Mouse (Mus musculus): ENCODE data around the gene Slc30a10. TPM values are rescaled to one million over a fixed set of nuclear protein-coding genes. Genes with fewer than 3 reads are reported as not detected.

Gene Slc30a10
- polyA plus RNA-seq, 1 experiment from 2014 or later = 3.5 TPM

DNA sequence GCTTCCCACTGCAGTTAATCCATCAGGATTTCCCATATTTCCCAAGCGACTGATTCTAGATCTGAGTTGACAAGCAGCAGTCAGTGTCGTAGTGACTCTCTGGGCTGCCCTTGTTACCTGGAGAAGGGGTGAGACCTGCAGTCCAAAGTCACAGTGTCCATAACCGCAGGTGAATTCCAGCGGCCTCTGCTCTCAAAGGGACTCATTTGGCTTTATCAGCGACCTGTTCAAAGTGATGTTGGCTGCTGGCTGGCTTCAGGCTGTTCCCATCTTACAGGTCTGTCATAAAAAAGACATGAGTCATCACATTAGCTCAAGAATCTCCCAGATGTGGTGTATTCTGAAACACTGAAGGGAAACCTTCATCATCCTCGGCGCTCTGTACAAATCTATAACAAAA, 5.7 kb upstream of the Slc30a10 start:
- Histone ChIP-seq H3K36me3 (no peaks in the 10 kb centered on the region), H3K4me3 (no peak overlapping the region), H3K9me3 (no peaks in the 10 kb centered on the region), H3K4me1 (no peaks in the 10 kb centered on the region), H3K27me3 (ENCODE audit: insufficient read depth, poor library complexity, severe bottlenecking) (peaks cover 10% of the 10 kb centered on the region), H3K27ac (no peak overlapping the region)
- 87% methylated on average over 7 of the region's 7 CpGs for WGBS
- DNase-seq (ENCODE audit: low spot score) = no peak

DNA sequence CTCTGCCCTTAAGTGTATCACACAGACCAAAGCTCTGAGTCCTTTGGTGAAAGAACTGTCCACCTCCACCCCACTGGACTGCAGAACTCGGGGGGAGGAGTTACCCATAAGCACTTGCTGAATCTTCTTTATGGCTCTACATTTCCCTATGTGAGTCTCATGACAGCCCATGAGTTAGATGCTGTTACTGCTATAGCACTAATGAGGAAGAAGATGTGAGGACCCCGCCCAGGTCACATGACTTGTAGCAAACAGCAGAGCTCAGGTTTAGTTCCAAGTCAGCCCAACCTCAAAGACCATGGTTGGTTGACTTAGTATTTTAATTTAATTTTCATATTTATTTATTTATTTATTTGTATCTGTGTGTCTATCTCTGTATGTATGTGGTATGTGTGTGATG, 4.9 kb upstream of the Slc30a10 start:
- no peaks in the 10 kb centered on the region for H3K9me3 ChIP-seq
- WGBS = 64% methylated on average over 2 of the region's 2 CpGs
- H3K4me3 ChIP-seq = no peak overlapping the region
- H3K27ac ChIP-seq = no peak overlapping the region
- H3K4me1 ChIP-seq = peaks cover 6% of the 10 kb centered on the region
- peaks cover 18% of the 10 kb centered on the region for H3K27me3 ChIP-seq (ENCODE audit: insufficient read depth, poor library complexity, severe bottlenecking)
- no peaks in the 10 kb centered on the region for H3K36me3 ChIP-seq
- no peak for DNase-seq (ENCODE audit: low spot score)

DNA sequence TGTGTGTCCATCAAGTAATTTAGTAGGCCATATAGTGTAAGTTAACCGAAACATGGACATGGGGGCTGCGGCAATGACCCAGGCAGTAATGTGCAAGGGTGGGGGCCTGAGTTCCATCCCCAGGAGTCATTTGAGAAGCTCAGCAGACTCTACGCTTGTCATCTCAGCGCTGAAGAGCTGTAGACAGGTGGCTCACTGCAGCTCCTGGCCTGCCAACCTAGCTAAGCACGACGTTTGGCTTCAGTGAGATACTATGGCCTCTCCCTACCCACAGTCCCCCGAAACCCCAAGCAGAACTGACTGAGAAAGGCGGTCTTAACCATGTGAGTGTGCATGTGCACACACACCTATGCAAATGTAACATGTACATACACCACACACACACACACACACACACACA, 3.6 kb upstream of the Slc30a10 start:
- no peak for DNase-seq (ENCODE audit: low spot score)
- Histone ChIP-seq H3K27me3 (ENCODE audit: insufficient read depth, poor library complexity, severe bottlenecking) (peaks cover 32% of the 10 kb centered on the region), H3K4me3 (peak overlapping the region; percentile 24; the same call in 1 of the 2 replicates), H3K9me3 (no peaks in the 10 kb centered on the region), H3K27ac (peak overlapping the region; percentile 56; the same call in 1 of the 2 replicates), H3K4me1 (peaks cover 15% of the 10 kb centered on the region), H3K36me3 (no peaks in the 10 kb centered on the region)
- 79% methylated on average over 8 of the region's 8 CpGs for WGBS

DNA sequence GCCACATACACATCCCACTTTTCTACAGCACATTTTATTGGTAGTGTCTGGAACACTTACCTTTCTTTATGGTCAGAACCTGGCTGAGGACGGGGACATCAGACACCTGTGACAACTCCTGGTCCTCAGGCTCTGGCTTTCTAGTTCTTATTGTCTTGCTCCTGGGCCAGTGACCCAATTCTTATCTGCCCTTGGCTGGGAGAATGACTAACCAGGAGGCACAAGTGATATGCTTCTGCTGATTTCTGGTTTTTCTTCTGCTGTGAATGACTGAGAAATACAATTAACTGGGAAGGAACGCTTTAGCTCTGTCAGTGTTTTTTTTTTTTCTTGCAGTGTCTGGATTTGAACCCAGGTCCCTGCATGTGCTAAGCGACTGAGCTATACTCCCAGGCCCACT, 3.2 kb upstream of the Slc30a10 start:
- no peak for DNase-seq (ENCODE audit: low spot score)
- peak overlapping the region; percentile 6; the same call in 1 of the 2 replicates for H3K27ac ChIP-seq
- 83% methylated on average over 3 of the region's 3 CpGs for WGBS
- H3K36me3 ChIP-seq = no peaks in the 10 kb centered on the region
- H3K27me3 ChIP-seq (ENCODE audit: insufficient read depth, poor library complexity, severe bottlenecking) = peaks cover 36% of the 10 kb centered on the region
- H3K4me3 ChIP-seq = no peak overlapping the region
- H3K9me3 ChIP-seq = no peaks in the 10 kb centered on the region
- peaks cover 15% of the 10 kb centered on the region for H3K4me1 ChIP-seq

DNA sequence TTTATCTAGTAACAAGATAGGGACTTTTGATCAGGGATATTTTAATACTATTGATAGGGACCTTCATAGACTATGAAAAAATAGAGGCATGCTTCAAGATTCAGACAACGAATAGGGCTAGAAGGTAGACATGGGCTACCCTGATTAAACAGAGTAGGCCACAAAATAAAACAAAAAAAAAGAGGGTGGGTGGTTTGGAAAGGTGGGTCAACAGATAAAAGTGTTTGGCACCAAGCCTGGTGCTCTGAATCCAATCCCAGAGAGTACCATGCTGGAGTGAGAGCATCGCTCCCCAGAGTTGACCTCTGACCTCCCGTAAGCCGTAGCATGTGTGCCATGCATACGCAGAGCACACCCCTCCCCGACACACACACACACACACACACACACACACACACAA, 2.2 kb upstream of the Slc30a10 start:
- Histone ChIP-seq H3K27ac (no peak overlapping the region), H3K36me3 (no peaks in the 10 kb centered on the region), H3K27me3 (ENCODE audit: insufficient read depth, poor library complexity, severe bottlenecking) (peaks cover 46% of the 10 kb centered on the region), H3K9me3 (no peaks in the 10 kb centered on the region), H3K4me1 (peaks cover 15% of the 10 kb centered on the region), H3K4me3 (no peak overlapping the region)
- 84% methylated on average over 6 of the region's 6 CpGs for WGBS
- no peak for DNase-seq (ENCODE audit: low spot score)

DNA sequence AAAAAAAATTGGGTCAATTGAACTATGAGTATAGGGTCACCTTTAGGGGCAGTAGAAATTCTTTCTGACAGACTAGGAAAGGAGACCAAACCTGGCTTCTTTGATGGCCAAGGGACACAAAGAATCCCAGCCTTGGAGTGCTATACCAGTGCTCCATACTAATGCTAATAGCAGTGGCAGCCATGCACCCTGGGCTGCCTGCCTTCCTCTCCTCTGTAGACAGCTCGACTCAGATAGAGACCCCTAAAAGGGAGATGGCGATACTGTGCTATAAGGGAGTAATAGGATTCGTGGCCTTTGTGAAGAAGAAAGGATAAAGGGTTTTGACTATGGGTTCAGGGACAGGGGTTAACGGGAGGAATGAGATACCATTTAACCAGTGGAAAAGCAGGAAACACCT, 504 bp upstream of the Slc30a10 start:
- H3K9me3 ChIP-seq = no peaks in the 10 kb centered on the region
- peak overlapping the region; percentile 77 for H3K4me3 ChIP-seq
- no peaks in the 10 kb centered on the region for H3K36me3 ChIP-seq
- peak overlapping the region; percentile 87; the same call in 1 of the 2 replicates for H3K27ac ChIP-seq
- peaks cover 48% of the 10 kb centered on the region for H3K27me3 ChIP-seq (ENCODE audit: insufficient read depth, poor library complexity, severe bottlenecking)
- no peak for DNase-seq (ENCODE audit: low spot score)
- 35% methylated on average over 4 of the region's 4 CpGs for WGBS
- H3K4me1 ChIP-seq = peaks cover 15% of the 10 kb centered on the region

DNA sequence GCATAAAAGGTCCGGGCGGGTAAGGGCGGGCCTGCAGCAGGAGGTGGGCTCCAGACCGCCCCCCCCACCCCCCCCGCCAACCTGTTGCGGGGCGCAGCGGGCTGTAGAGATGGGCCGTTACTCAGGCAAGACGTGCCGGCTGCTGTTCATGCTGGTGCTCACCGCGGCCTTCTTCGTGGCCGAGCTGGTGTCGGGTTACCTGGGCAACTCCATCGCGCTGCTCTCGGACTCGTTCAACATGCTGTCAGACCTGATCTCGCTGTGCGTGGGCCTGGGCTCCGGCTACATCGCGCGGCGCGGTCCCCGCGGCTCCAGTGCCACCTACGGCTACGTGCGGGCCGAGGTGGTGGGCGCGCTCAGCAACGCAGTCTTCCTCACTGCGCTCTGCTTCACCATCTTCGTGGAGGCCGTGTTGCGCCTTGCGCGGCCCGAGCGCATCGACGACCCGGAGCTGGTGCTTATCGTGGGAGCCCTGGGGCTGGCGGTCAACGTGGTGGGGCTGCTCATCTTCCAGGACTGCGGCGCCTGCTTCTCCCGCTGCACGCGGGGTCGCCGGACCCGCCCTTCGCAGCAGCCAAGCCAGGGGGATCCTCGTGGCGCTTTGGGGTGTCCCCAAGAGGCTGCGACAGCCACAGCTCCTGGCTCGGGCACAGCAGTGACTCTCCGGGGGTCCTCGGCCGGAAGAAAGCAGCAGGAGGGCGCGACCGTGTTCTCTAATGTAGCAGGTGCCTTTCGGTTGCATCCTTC, 480 bp downstream of the Slc30a10 start:
- Histone ChIP-seq H3K4me3 (peak overlapping the region; percentile 77), H3K4me1 (peaks cover 15% of the 10 kb centered on the region), H3K9me3 (no peaks in the 10 kb centered on the region), H3K27ac (peak overlapping the region; percentile 87), H3K27me3 (ENCODE audit: insufficient read depth, poor library complexity, severe bottlenecking) (peaks cover 48% of the 10 kb centered on the region), H3K36me3 (no peaks in the 10 kb centered on the region)
- DNase-seq (ENCODE audit: low spot score) = no peak
- WGBS = under 1% methylated on average over 71 of the region's 71 CpGs

DNA sequence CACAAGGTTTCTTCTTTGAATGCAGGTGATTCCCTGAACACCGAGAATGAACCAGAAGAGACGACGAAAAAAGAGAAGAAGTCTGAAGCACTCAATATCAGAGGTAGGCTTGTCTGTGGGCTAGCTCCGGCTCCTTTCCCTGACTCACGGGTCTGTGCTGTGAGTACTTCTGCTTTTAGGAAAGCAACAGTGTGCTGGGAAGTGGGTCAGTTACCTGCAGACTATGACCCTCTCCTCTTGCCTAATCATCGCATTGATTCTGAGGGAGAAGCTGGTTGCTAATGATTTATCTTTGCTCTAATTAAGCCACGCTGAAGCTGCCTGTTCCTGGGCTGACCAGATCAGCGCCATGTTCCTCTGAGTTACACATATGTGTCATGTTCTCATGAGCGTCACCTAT, 1.7 kb downstream of the Slc30a10 start:
- WGBS = 74% methylated on average over 9 of the region's 9 CpGs
- DNase-seq (ENCODE audit: low spot score) = no peak
- H3K27ac ChIP-seq = peak overlapping the region; percentile 36; the same call in 1 of the 2 replicates
- H3K4me1 ChIP-seq = peaks cover 15% of the 10 kb centered on the region
- peaks cover 48% of the 10 kb centered on the region for H3K27me3 ChIP-seq (ENCODE audit: insufficient read depth, poor library complexity, severe bottlenecking)
- no peaks in the 10 kb centered on the region for H3K36me3 ChIP-seq
- peak overlapping the region; percentile 77 for H3K4me3 ChIP-seq
- H3K9me3 ChIP-seq = no peaks in the 10 kb centered on the region

DNA sequence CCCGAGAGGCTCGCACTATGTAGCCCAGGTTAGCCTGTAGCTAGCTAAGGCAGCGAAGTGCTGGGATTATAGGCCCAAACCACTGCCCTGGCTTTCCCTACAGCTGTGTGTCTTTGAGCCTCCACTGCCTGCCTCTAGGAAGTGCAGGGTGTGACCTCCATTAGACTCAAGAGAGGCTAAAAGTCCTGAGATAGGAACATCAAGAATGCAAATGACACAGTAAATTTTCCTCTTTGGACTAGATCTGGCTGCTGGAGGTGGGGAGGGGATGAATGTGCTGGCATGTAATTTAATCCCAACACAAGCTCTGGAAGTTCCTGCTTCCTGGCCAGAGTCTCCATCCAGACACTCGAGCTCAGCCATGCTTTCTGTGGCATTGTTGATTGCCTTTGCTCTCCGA, 5.4 kb downstream of the Slc30a10 start:
- no peak for DNase-seq (ENCODE audit: low spot score)
- 80% methylated on average over 5 of the region's 5 CpGs for WGBS
- Histone ChIP-seq H3K27me3 (ENCODE audit: insufficient read depth, poor library complexity, severe bottlenecking) (peaks cover 26% of the 10 kb centered on the region), H3K9me3 (no peaks in the 10 kb centered on the region), H3K4me1 (peaks cover 11% of the 10 kb centered on the region), H3K4me3 (no peak overlapping the region), H3K36me3 (no peaks in the 10 kb centered on the region), H3K27ac (no peak overlapping the region)

DNA sequence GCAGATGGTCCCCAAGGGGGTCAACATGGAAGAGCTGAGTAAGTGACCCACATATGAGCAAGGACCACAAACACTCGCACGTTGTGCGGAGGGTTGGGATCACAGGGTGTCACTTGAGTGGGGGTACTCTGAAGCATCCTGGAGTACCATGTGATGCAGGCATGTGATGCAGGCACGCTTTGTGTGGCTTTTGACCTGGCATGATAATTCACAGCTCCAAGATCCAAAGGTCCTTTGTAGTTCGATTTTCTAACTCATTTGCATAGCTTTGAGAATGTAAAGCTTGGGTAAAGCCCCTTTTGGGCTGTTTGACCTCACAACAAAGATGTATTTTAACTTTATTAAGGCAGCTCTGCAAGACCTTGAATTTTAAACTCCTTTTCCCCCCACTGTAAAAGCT, 8.2 kb downstream of the Slc30a10 start:
- Histone ChIP-seq H3K9me3 (no peaks in the 10 kb centered on the region), H3K4me1 (peaks cover 10% of the 10 kb centered on the region), H3K27ac (no peak overlapping the region), H3K4me3 (no peak overlapping the region), H3K36me3 (no peaks in the 10 kb centered on the region), H3K27me3 (ENCODE audit: insufficient read depth, poor library complexity, severe bottlenecking) (no peaks in the 10 kb centered on the region)
- WGBS = 74% methylated on average over 5 of the region's 5 CpGs
- no peak for DNase-seq (ENCODE audit: low spot score)

DNA sequence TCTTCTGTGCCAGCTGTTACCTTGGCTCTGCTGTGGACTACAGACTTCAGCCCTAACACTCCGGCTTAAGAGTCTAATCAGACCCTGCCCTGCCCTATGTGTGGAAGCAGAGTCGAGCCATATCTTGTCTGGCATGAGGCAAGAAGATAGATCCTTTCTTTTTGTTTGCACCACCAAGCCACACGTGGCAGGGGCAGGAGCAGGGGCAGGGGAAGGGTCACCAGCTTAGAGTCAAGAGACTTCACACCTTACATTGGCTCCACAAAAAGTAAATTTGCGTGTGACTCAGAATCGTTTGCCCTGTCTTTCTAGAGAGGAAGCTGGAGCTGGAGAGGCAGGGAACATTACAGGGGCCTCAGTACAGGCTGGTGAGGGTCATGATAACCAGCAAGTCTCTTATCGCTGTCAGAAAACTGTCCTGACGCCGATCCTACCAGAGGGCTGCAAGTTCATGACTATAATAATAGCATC, 14.9 kb downstream of the Slc30a10 start:
- peaks cover 35% of the 10 kb centered on the region for H3K4me1 ChIP-seq
- no peak overlapping the region for H3K4me3 ChIP-seq
- WGBS = 33% methylated on average over 8 of the region's 8 CpGs
- H3K27me3 ChIP-seq (ENCODE audit: insufficient read depth, poor library complexity, severe bottlenecking) = no peaks in the 10 kb centered on the region
- no peaks in the 10 kb centered on the region for H3K36me3 ChIP-seq
- DNase-seq (ENCODE audit: low spot score) = peak; percentile 88
- H3K27ac ChIP-seq = peak overlapping the region; percentile 77
- no peaks in the 10 kb centered on the region for H3K9me3 ChIP-seq

DNA sequence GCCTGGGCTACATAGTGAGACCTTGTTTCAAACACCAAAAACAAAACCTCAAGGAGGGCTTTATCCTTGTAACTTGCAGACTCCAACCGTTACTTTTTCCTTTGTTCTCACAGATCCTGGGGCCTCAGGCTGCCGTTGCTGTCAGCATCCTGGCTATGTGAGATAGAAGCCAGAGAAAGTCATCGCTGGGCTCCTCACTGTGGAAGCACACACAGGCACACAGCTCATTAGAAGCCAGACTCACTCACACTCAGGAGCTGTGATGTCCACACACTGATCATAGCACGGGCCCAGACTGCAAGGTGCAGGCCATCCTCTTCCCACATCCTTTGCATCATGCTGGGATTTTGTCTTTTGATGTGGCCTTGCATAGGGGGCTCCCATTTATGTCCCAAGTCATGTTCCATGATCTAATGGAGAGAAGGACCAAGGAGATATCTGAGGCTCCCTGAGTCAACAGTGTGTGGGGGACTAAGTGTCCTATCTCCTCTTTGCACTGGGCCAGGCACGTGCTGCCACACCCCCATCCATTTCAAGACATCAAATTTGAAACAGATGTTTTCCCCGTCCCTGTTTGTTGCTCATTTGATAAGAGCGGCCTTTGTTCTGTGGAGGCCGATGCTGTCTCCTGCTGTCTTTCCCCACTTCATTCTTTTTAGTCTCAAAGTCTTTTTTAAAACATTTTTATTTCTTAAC, 17.5 kb downstream of the Slc30a10 start:
- Histone ChIP-seq H3K9me3 (no peaks in the 10 kb centered on the region), H3K27ac (peak overlapping the region; percentile 77), H3K4me1 (peaks cover 31% of the 10 kb centered on the region), H3K4me3 (no peak overlapping the region), H3K36me3 (no peaks in the 10 kb centered on the region), H3K27me3 (ENCODE audit: insufficient read depth, poor library complexity, severe bottlenecking) (no peaks in the 10 kb centered on the region)
- 20% methylated on average over 8 of the region's 8 CpGs for WGBS
- peak; percentile 89 for DNase-seq (ENCODE audit: low spot score)

DNA sequence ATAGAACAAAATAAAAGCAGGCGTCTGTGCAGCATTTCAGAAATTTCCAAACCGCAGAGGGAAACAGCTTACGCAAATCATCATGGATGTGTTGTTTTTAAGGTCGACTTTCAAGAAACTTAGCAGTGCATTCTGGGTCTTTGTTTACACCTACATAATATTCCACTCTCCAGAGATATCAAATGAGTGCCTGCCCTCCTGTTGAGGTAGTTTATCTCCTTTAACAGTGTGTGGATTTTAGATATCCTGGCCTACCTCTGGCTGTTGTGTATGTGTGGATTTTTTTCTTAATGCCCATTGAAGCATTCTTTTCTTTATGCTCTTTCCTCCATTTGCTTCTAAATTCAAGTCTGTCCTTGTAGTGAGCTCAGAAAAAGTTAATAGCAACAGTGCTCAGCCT, 18.1 kb downstream of the Slc30a10 start:
- Histone ChIP-seq H3K4me3 (no peak overlapping the region), H3K36me3 (no peaks in the 10 kb centered on the region), H3K4me1 (peaks cover 31% of the 10 kb centered on the region), H3K27me3 (ENCODE audit: insufficient read depth, poor library complexity, severe bottlenecking) (no peaks in the 10 kb centered on the region), H3K27ac (peak overlapping the region; percentile 29; the same call in 1 of the 2 replicates), H3K9me3 (no peaks in the 10 kb centered on the region)
- 81% methylated on average over 4 of the region's 4 CpGs for whole genome bisulfite sequencing
- no peak for DNase-seq (ENCODE audit: low spot score)

Measured in heart, embryonic 10.5 days (tissue).